Mouse (Mus musculus) stomach, embryonic 14.5 days (tissue): Measurements from ENCODE around the gene Rabgap1l. TPM values are rescaled to one million over a fixed set of nuclear protein-coding genes. Genes with fewer than 3 reads are reported as not detected.

Source experiments
- ATAC-seq: fragments of 200-750 bp; cut with Nextera tagmentation; 2 replicates; pipeline ENCODE4 v1.8.0; 2017; ENCODE audit warnings: low read depth, moderate TSS enrichment; ENCODE audit not compliant: insufficient number of reproducible peaks, insufficient read depth, low FRiP score
- H3K27ac ChIP-seq: fragments of 300-500 bp; sonication (generic); 2 replicates; pipeline ENCODE4 v1.5.1; 2014; ENCODE audit warnings: mild to moderate bottlenecking, low read length, moderate library complexity, mixed read lengths
- H3K27me3 ChIP-seq: fragments of 300-500 bp; sonication (generic); 2 replicates; pipeline ENCODE4 v1.6.1; 2014; ENCODE audit warnings: low read length, control low read depth, mixed read lengths; ENCODE audit not compliant: control insufficient read depth, insufficient read depth
- H3K36me3 ChIP-seq: fragments of 300-500 bp; sonication (generic); 2 replicates; pipeline ENCODE4 v1.6.1; 2014; ENCODE audit warnings: mild to moderate bottlenecking, control low read depth, low read length, moderate library complexity, mixed read lengths; ENCODE audit not compliant: control insufficient read depth, insufficient read depth
- H3K4me1 ChIP-seq: fragments of 300-500 bp; sonication (generic); 2 replicates; pipeline ENCODE4 v1.6.1; 2014; ENCODE audit warnings: low read length, control low read depth, mixed read lengths; ENCODE audit not compliant: control insufficient read depth, insufficient read depth
- H3K4me2 ChIP-seq: fragments of 300-500 bp; sonication (generic); replicated peaks from 2 replicates; pipeline ENCODE4 v1.6.1; 2014; ENCODE audit warnings: low read depth, low read length, control low read depth
- H3K4me3 ChIP-seq: fragments of 300-500 bp; sonication (generic); 2 replicates; pipeline ENCODE4 v1.5.1; 2014; ENCODE audit warnings: low read depth, low read length, control low read depth
- H3K9ac ChIP-seq: fragments of 300-500 bp; sonication (generic); replicated peaks from 2 replicates; pipeline ENCODE4 v1.6.1; 2014; ENCODE audit warnings: low read depth, mild to moderate bottlenecking, control low read depth, low read length, moderate library complexity, mixed read lengths
- H3K9me3 ChIP-seq: fragments of 300-500 bp; sonication (generic); 2 replicates; pipeline ENCODE4 v1.6.1; 2016; ENCODE audit warnings: low read depth, low read length, control low read depth; ENCODE audit not compliant: control insufficient read depth
- WGBS: fragments of 180-500 bp; shearing (Covaris S2); extraction: QIAGEN DNeasy Blood & Tissue Kit; methylation state at CpG from one replicate; pipeline ENCODE4 v1.1.7; 2014; 5-methylcytosine and 5-hydroxymethylcytosine counted together
- polyA plus RNA-seq: library from polyadenylated mRNA; unstranded; fragments of >200 nt; fragmentation: Nextera tagmentation; extraction: Ambion mirVana; gene quantifications from 2 replicates; pipeline ENCODE4 v1.2.1, GENCODE M21; 2014

The Rabgap1l gene
- polyA plus RNA-seq, 1 experiment from 2014 or later, result 26.7 TPM

- Histone ChIP-seq H3K27ac (no peak overlapping the region), H3K27me3 (no peaks in the 10 kb centered on the region), H3K4me1 (no peaks in the 10 kb centered on the region; the same call in 1 of the 2 replicates), H3K36me3 (no peaks in the 10 kb centered on the region), H3K9ac (no peak overlapping the region), H3K4me3 (no peak overlapping the region), H3K9me3 (no peaks in the 10 kb centered on the region), H3K4me2 (no peak overlapping the region)
- WGBS, result 68% methylated on average over 1 of the region's 1 CpGs
- ATAC-seq, result no peak
Observed at GRCm38 (mm10) chr1:160409123-160409522, 383.9 kb downstream of the Rabgap1l start.

- Histone ChIP-seq H3K27me3 (no peaks in the 10 kb centered on the region), H3K4me2 (no peak overlapping the region), H3K9me3 (no peaks in the 10 kb centered on the region), H3K36me3 (no peaks in the 10 kb centered on the region), H3K9ac (no peak overlapping the region), H3K4me3 (no peak overlapping the region), H3K27ac (no peak overlapping the region), H3K4me1 (no peaks in the 10 kb centered on the region; the same call in 1 of the 2 replicates)
- 30% methylated on average over 4 of the region's 4 CpGs for WGBS
- 0 out of 2 replicates have a peak, but pooled peaks have one; percentile 23 for ATAC-seq
Observed at GRCm38 (mm10) chr1:160408302-160408897, 384.6 kb downstream of the Rabgap1l start.

- Histone ChIP-seq H3K4me1 (no peaks in the 10 kb centered on the region), H3K4me3 (no peak overlapping the region), H3K36me3 (no peaks in the 10 kb centered on the region), H3K4me2 (no peak overlapping the region), H3K27me3 (no peaks in the 10 kb centered on the region), H3K9ac (no peak overlapping the region), H3K9me3 (no peaks in the 10 kb centered on the region), H3K27ac (no peak overlapping the region)
- no peak for ATAC-seq
Observed at GRCm38 (mm10) chr1:160399428-160399827, 393.6 kb downstream of the Rabgap1l start.

- Histone ChIP-seq H3K9me3 (no peaks in the 10 kb centered on the region), H3K4me2 (no peak overlapping the region), H3K4me1 (no peaks in the 10 kb centered on the region), H3K4me3 (no peak overlapping the region), H3K9ac (no peak overlapping the region), H3K27ac (no peak overlapping the region), H3K27me3 (no peaks in the 10 kb centered on the region), H3K36me3 (no peaks in the 10 kb centered on the region)
- WGBS, result 65% methylated on average over 2 of the region's 2 CpGs
- no peak for ATAC-seq
Observed at GRCm38 (mm10) chr1:160397037-160397436, 396.0 kb downstream of the Rabgap1l start.

- Histone ChIP-seq H3K9me3 (no peaks in the 10 kb centered on the region), H3K4me1 (no peaks in the 10 kb centered on the region), H3K4me2 (no peak overlapping the region), H3K4me3 (no peak overlapping the region), H3K27ac (no peak overlapping the region), H3K9ac (no peak overlapping the region), H3K27me3 (no peaks in the 10 kb centered on the region), H3K36me3 (no peaks in the 10 kb centered on the region)
- no peak for ATAC-seq
- 62% methylated on average over 2 of the region's 2 CpGs for WGBS
Observed at GRCm38 (mm10) chr1:160387446-160387845, 405.6 kb downstream of the Rabgap1l start.

GRCm38 (mm10) chr1:160378367-160378766, 414.6 kb downstream of the Rabgap1l start:
- no peaks in the 10 kb centered on the region for H3K36me3 ChIP-seq

GRCm38 (mm10) chr1:160377337-160378336, 415.4 kb downstream of the Rabgap1l start:
- H3K36me3 ChIP-seq, result no peaks in the 10 kb centered on the region
- H3K9ac ChIP-seq, result no peak overlapping the region
- no peak overlapping the region for H3K27ac ChIP-seq
- WGBS, result 50% methylated on average over 10 of the region's 10 CpGs
- ATAC-seq, result peak; percentile 67; the same call in 1 of the 2 replicates
- H3K9me3 ChIP-seq, result no peaks in the 10 kb centered on the region
- no peaks in the 10 kb centered on the region for H3K4me1 ChIP-seq
- no peak overlapping the region for H3K4me2 ChIP-seq
- H3K27me3 ChIP-seq, result no peaks in the 10 kb centered on the region
- no peak overlapping the region for H3K4me3 ChIP-seq

More at GRCm38 (mm10) chr1:160378367-160378766, 414.6 kb downstream of the Rabgap1l start:
- Histone ChIP-seq H3K4me2 (no peak overlapping the region), H3K27ac (no peak overlapping the region), H3K4me3 (no peak overlapping the region), H3K9ac (no peak overlapping the region), H3K9me3 (no peaks in the 10 kb centered on the region), H3K27me3 (no peaks in the 10 kb centered on the region), H3K4me1 (no peaks in the 10 kb centered on the region)
- ATAC-seq, result no peak
- 95% methylated on average over 1 of the region's 1 CpGs for WGBS

GRCm38 (mm10) chr1:160374490-160374889, 418.5 kb downstream of the Rabgap1l start:
- H3K9me3 ChIP-seq, result no peaks in the 10 kb centered on the region
- no peaks in the 10 kb centered on the region for H3K4me1 ChIP-seq
- no peak overlapping the region for H3K27ac ChIP-seq
- H3K36me3 ChIP-seq, result no peaks in the 10 kb centered on the region
- ATAC-seq, result no peak
- H3K4me3 ChIP-seq, result no peak overlapping the region
- H3K9ac ChIP-seq, result no peak overlapping the region
- no peaks in the 10 kb centered on the region for H3K27me3 ChIP-seq
- no peak overlapping the region for H3K4me2 ChIP-seq
